Mouse (Mus musculus): ENCODE measurements around the gene Eml5.

The Eml5 gene

DNA sequence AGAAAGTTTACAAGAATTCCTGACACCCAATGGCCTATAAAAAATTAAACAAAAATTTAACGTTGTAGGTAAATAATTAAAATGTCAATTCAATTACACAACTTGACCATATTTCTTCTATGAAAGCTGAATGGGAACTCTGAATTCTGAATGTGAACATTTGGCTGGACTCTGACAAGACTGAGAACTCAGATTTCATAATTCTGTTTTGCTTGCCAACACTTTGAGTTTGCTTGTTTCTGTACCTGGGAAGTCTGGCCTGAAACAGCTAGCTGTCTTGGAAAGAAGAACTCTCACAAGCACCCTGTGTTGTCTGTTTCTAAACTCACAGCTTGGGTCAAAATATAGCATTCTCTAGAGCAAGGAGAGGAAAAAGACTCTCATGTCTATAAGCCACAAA lies 67.4 kb downstream of the Eml5 start:
- no peak for DNase-seq (ENCODE audit: low spot score)

DNA sequence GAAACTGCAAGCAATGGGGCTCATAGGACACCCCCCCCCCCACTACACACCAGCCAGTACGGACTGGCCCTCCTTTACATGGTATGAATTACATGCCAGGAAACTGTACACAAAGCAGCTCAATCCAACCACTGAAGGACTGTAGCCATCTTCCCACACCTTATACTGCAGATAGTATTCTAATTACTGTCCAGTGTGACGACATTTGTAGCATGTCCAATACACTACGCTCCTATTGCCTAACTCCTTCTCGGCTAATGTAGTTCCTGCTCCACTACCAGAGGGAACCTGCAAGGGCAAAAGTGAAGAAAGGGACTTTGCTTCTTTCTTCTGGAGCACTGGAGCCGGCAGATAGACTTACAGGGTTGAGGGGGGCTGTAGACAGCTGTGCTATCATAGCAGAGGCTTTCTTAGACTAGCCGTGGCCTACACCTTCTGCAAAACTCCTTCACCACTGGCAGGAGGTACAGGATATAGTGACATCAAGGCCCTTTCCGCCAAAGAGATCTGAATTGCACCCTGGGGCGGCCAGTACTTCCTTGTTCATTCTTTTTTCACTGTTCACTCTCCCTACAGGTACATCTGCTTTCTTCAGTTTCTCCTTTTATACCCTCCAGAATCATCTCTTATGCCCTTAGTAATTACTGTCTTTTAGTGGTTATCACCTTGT lies 68.2 kb downstream of the Eml5 start:
- DNase-seq (ENCODE audit: low spot score), result no peak

DNA sequence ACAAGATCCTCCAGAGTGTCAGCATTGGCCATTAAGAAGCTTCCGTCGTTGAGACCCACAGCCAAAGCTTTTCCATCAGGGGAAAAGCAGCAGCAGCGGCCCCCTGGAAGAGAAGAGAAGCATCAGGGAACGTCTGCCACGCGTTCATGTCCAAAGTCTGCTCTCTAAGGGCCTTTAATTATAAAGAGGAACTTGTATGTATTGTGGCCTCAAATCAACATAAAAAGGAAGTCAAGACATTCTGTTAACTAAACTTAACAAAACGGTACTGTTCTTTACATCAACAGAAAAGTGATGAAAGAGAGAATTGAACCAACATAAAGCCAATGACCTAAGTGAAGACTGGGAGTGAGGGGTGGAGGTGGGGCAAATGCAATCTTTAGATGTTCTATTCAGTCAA lies 70.2 kb downstream of the Eml5 start:
- DNase-seq (ENCODE audit: low spot score), result no peak

DNA sequence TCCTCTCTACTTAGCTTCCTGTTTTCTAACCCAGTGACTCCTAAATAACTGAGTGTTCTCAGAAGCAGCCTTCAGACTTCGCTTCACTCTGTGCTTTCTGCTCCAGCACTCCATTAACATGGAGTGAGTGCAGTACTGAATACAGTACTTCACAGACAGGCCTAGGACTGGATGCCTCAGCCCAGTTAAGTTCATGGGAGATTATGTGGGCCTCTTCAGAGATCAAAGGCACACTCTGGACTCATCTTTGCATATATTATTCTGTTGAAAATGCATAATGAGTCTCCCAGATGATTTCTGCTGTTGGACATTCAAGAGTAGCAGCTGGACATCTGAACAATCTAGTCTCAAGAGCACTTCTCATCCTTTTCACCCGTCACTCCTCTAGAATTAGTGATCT lies 80.5 kb downstream of the Eml5 start:
- no peak for DNase-seq (ENCODE audit: low spot score)

DNA sequence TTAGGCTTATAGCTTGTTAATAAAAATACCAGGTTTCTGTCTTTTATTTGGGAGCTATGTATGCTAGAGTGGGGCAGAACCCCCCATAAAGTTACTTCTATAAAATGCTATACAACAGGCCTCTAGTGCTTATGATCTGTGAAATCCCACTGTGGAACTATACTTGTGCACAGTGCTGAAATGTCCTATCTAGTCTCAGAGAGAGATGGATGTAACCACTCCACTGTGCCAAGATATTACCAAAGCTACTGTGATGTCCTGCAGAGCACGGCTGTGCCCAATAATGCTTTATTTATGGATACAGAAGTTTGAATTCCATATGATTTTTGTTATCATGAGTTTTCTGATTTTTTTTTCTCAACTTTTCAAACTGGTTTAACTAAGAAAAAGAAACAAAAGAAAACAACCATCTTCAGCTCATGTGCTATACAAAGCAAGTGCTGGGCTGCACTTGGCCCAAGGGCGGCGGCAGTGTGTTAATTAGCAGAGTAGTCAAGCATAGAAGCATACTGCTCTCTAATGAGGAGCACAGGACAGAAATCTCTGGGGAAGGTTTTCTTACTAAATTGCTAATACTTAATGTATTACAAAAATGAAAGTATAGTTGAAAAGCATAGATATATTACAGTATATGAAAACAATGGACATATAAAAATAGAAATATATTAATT lies 97.1 kb downstream of the Eml5 start:
- no peak for DNase-seq (ENCODE audit: low spot score)

DNA sequence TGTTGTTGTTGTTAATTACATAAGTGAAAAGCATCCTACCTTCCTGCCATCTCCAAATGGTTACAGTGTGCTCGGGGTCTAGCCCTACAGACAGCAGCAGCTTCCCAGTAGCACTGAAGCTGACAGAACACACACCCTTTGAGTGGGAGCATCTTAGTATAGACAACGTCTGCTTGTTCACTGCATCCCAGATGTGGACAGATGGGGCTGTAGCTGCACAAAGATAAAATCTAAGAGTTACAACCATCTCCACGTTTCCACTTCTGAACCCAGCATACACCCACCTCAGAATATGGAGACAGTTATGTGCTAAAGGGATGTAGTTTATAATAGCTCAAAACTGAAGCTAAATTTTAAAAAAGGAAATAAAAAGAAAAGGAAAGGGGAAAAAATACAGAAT lies 99.0 kb downstream of the Eml5 start:
- DNase-seq (ENCODE audit: low spot score), result no peak

DNA sequence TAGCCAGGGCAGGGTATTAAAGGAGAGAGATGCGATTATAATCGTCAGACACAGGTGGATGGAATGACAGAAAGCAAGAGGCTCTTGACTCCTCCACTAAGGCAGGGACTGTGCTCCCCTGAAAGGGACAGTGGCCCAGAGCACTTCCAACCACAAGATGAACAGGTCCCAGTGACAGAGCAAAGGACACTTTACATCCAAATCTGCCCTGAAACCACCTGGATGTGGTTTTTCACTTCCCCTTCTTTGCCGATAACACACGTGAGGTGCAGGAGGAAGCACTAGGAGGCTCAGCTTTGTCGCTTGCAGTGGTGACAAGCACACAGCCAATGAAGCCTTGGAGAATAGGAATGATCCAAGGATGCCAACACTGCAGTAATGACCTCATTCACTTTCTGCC lies 101.0 kb downstream of the Eml5 start:
- no peak for DNase-seq (ENCODE audit: low spot score)

DNA sequence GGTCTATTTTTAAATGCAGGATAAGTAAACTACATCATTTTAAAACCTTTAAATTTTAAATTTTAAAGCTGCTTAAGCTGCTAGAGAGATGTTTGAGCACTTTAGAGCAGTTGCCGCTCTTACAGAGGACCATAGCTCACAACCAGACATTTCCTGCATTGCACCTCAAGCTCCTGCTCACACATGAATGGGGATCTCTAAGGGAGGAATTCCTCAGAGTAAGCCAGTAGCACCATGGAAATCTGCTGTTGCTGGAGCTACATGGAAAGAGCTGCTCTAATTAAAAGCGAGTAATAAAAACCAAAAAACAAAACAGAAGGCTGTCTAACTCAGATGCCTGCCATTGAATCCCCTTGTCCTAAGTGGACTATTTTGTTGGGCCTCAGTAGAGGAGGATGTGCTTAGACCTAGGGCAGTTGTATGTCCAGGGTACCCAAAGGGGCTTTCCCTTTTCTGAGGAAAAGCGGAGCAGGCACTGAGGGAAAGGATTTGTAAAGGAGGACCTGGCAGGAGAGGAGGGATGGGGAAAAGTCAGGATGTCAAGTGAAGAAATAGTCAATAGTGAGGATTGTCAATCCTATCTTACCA lies 105.5 kb downstream of the Eml5 start:
- DNase-seq (ENCODE audit: low spot score), result no peak

DNA sequence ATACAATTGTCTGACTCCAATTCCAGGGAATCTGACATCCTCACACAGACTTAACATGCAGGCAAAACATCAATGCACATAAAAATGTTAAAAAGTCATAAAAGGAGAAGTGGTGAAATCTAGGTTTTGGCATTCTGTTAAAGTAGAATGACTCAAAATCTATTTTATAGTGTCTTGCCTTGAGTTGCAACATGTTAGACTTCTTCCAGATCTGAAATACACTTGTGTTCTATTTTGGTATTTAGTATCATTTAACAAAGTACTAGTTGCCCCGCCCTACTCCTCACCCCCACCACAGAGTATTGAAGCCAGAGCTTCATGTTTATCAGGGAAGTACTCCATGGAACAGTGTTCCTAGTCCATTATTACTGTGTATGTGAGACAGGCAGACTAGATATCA lies 117.0 kb downstream of the Eml5 start:
- DNase-seq (ENCODE audit: low spot score), result no peak

DNA sequence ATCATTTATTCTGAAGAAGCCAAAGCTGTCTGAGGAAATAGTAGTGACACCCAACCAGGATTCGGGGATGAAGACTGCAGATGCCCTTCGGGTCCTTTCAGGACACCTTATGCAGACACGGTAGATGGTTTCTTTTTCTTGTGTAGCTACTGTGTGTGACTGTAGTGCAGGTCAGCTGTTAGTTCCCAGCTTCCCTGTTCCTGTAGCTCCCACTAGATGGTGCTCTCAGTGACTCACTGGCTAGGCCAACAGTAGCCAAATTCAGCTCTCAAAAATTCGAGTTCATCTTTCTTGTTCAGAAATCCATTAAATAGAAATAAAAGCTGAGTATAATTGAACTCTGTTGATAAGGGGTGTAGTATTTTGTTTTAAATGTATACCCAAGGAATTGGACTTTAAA lies 122.1 kb downstream of the Eml5 start:
- DNase-seq (ENCODE audit: low spot score), result peak; percentile 21

DNA sequence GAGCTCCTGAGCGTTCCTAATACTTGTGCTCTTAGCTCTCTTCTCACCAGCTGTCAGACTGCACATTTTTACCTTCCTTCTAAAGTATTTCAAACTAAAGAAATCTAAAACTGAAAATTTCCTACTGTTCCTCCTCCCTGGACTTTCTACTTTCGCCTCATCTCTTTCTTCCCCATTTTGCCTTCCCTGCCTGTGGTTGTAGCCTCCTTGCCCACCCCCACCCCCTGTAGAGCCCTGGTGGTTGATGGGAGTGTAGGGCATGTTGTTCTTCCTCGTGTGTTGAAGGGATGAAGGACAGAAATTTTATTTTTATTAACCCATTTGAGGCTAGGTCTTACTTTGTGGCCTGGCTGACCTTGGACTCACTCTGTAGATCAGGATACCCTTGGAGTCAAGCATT lies 123.8 kb downstream of the Eml5 start:
- DNase-seq (ENCODE audit: low spot score), result no peak

DNA sequence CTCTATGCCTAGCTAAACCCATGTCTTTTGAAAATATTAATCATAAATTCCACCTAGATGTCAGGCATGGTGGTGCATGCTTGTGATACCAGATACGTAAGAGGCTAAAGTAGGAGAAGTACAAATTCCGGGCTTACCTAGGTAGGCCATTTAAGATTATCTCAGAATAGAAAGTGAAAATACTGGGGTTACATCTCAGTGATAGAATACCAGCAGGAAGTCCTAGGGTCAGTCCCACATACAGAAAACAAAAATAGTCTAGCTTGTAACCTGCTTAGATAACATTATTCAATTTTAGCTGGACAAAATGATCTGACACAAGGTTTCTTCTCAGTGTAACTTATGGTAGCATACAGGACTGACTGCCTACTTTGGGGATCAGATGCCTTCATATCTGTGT lies 135.0 kb downstream of the Eml5 start:
- DNase-seq (ENCODE audit: low spot score), result no peak

DNA sequence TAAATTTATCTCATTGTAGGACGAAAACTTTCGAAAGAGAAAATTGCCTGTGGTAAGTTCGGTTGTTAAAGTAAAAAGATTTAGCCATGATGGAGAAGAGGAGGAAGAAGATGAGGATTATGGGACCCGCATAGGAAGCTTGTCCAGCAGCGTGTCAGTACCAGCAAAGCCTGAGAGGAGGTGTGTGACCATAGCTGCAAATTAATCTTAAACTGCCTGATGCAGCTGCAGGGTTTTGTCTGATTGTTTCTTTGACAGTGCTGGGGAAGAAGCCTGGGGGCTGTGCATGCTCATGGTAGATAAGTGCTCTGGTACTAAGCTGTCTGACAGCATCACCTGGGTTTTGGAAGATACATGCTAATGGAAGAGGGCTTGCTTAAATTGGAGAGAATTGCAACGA lies 141.6 kb downstream of the Eml5 start:
- DNase-seq (ENCODE audit: low spot score), result no peak

DNA sequence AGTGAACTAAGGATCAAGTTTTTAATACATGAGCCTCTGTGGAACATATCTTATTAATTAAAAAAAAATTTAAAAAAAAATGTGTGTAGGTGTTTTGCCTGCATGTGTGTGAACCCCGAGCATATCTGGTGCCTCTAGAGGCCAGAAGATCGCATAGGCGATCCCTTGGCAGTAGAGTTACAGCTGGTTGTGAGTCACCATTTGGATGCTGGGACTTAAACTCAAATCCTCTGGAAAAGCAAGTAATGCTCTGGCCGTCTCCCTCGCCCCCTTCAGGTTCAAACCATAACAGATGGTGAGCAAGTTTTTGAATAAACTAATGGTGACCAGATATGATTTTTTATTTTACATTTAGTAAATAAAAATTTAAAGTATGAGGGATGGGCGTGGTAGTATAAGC lies 143.6 kb downstream of the Eml5 start:
- peak; percentile 18 for DNase-seq (ENCODE audit: low spot score)

DNA sequence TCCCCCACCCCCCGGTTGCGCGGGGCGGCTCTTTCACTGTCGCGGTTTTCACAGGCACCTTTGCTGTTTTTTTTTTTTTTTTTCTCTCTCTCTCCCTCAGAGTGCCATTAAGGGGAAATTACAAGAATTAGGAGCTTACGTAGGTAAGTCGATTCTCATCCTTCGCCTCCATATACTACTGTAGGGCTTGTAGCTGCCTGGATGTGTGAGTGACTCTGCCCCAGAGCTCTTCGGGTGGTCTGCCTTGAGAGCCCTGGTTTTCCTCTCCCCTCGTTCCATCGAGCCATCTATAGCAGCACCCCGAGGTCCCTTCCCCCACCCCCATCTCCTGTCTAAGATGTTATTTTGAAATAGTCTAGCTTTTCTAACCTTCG lies 153.9 kb downstream of the Eml5 start:
- DNase-seq (ENCODE audit: low spot score), result no peak

DNA sequence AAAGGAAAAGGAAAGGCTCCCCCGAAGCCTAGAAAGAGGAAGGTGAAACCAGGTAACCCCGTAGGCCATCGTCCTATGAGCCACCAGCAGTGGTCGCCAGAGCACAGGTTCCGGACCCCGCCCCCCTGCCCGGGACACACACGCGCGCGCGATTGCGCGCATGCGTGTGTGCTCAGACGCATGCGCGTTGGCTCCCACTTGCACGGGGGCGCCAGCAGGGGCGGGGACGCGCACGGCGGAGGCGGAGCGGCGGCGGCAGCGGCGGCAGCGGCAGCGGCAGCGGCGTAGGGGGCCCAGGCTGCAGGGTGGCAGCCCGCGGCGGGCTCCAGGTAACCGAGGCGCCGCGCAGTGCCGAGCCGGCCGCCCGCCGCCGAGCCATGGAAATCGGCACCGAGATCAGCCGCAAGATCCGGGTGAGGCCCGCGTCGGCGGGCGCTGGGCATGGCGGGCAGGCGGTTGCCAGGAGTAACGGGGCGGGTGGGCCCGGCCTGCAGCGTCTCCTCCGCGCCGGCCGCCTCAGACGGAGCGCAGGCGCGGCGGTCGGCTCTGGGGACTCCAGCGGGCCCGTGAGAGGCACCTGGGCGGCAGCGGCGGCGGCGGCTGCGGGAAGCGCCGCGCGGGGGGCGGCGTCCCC lies 154.4 kb downstream of the Eml5 start, which contains the start of gene Zc3h14:
Gene Zc3h14, plus strand, starts transcription at position 219 of the 634 bp plus-strand sequence.
- peak; percentile 93 for DNase-seq (ENCODE audit: low spot score)

DNA sequence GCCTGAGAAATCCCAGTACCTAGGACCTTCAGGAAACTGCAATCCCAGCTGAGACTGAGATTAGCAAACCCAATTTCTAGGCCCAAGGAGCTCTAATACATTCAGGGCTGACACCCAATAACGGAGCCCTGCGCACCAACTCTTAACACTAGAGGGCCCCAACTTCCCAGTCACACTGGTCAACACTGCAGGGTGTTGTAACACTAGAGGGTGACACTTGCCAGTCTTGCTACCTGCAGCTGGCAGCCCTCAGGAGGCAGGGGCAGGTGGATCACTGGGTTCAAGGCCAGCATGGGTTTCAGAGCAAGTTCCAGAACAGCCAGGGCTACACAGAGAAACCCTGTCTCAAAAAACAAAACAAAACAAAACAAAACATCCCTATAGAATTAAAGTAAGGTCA lies 155.2 kb downstream of the Eml5 start:
- peak; percentile 66 for DNase-seq (ENCODE audit: low spot score)

DNA sequence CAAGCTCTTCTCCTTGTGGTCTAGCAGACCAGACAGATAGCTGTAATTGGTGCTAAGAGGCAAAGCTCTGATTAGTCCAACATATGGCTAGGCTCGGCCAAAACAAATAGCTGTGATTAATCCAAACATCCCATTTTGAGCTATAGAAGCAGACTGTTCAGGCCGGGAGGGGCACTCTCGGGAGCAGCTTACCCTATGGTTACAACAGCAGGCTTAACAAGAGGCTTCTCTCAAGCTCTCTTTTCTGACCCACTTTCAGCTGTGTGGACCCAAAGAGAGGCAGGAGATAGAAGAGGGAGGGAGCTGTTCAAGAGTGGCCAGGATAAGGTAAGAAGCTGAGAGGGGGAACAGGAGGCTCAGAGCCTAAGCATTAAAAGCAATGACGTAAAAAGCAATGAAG lies 155.7 kb downstream of the Eml5 start:
- no peak for DNase-seq (ENCODE audit: low spot score)

DNA sequence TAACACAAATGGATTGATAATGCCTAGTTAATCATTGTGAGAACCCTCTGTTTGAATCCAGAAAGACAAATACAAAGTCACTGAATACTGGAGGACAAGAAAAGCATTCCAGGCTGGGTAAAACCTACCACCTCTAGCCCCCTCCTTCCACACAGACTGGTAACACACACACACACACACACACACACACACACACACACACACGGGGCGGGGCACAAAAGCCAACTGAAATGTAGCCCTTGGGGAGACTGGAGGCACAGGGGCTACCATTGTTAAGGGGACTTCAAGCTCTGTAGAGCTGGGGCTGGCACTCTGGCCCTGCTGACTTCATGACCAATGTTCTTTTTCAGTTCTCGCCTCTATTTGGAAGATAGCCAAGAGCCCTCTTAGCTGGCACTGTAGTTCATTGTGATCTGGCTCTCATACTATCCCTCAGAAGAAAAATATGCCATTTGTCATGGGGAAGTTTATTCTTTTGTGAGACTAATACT lies 160.2 kb downstream of the Eml5 start:
- DNase-seq (ENCODE audit: low spot score), result no peak

DNA sequence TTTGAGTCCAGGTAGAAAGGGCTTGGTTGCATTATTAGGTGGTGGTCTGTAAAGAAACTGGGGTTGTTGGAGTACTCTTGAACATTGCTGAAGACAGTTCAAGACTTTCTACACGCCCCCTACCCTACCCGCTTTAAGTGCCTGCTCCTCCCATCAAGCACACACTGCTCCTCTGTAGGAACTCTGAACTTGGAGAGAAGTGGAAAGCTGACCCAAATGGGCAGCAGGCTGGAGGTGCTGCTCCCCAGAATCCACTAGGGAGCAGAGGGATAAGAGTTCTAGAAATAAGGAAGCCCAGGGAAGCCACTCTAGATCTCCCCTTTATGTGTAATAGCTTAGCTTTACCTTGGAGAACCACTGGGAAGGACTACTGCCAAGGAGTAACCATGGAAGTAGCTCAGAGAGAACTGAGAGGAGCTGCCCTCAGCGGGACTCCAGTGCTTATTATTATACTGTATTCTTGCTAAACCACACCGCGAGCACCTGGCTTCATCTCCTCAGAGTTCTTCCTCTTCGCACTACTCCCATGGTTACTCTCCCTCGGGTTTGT lies 163.4 kb downstream of the Eml5 start:
- no peak for DNase-seq (ENCODE audit: low spot score)

DNA sequence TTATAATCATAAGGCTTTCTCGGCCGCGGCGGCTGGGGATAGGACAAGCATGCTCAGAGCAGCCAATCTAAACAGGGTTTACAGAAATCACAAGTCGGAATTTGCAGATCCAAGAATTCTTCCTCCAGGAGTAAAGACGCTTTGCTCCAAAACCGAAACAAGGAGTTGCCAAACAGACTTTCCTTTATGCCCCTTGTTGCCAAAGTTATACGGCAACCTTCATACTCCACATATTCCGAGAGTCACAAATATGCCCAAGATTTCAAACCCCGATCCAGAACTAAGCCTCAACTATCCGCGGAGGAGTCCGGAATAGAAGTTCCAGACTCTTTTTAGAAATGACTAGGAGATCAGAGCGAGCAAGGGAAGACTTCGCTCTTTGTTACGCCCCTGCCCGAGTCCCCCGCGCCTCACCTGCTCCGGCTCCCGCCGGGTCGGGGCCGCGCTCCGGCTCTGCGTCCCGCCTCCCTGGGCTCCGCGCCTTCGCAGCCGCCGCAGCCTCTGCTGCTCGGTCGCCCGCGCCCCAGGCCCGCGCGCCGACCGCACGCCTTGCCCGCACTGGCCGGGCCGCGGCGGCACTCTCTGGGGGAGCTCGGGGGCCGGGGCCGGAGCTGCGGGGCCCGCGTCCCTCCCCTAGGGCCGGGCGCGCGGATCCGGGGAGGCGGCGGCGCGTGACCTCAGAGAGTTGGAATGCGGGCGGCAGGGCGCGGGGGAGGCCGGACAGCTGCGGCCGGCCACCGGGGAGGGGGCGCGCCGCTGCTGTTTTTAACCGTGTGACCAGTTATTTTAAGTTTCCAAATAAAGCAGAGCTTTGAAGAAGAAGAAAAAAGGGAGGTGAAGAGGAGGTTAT lies 164.1 kb downstream of the Eml5 start, which contains the start of gene Ptpn21:
Gene Ptpn21, minus strand, starts transcription at position 455 of the 850 bp plus-strand sequence.
- peak; percentile 77 for DNase-seq (ENCODE audit: low spot score)
